Mouse (Mus musculus) inflammation-experienced regulatory T-cells, adult 6 months (primary cell): ENCODE measurements around the gene A030005K14Rik. TPM values are rescaled to one million over a fixed set of nuclear protein-coding genes. Genes with fewer than 3 reads are reported as not detected.

Experiments
- ATAC-seq: one replicate; pipeline ENCODE4 v1.8.0; 2017
- polyA plus RNA-seq, 3 experiments: library from polyadenylated mRNA; unstranded; fragments of 100-300 nt; shearing (Covaris generic); gene quantifications; one replicate each; pipeline ENCODE4 v1.2.1; 2017

Gene A030005K14Rik
- polyA plus RNA-seq, 3 experiments from 2014 or later, result not detected

DNA sequence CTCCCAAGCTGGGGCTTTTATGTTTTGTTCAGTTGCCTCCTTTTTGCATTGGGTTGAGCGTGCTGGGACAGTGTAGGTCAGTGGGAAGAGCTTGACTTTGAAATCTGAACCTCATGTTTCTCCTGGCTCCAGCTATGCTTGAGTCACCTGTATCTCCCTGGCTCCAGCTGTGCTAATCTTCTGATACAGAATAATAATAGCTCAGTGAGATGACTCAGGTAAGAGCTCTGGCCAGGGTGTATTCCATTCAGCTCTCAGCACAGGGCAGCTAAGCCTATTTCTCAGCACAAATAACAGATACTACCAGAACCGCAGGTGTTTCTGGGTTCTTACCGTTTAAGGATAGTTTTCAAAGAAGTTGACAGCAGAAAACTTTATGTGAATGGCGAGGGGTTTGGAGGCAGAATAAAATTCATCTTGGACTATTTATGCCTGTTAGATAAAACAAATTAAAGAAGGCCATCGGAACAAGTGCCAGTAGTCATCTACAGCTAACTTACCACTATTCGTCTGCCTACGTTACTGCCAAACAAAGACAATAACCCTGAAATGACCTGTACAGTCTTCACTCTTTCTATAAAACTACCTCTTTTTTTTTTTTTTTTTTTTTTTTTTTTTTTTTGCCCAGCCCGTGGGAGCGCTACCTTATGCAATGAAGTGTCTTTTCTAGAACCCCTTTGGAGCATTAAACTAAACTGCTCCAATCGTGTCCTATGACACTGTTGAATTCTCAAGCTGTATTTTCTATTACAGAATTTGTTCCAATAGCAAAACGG lies 22.1 kb downstream of the A030005K14Rik start:
- no peak for ATAC-seq

DNA sequence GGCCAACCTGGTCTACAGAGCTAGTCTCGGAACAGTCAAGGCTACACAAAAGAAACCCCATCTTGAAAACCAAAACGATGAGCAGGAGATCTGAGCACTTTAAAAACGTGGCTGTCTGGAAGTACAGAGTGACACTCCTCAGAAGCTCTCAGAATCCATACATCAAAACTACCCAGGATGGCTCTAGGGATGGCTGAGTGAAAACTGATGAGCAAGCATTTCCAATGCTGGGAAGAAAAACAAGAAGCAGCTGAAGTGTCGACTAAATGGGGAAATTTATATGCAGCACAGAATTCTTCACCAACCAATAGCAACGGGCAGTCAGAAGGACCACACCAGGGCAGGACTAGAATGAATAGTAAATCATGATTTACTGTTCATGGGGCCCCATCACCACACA lies 24.7 kb downstream of the A030005K14Rik start:
- ATAC-seq, result no peak

GRCm38 (mm10) chr1:83032508-83032907 lies 26.7 kb downstream of the A030005K14Rik start:
- no peak for ATAC-seq

GRCm38 (mm10) chr1:83031950-83032349 lies 27.2 kb downstream of the A030005K14Rik start:
- no peak for ATAC-seq

- ATAC-seq, result no peak
Observed at GRCm38 (mm10) chr1:83016556-83016955, 42.6 kb downstream of the A030005K14Rik start.

DNA sequence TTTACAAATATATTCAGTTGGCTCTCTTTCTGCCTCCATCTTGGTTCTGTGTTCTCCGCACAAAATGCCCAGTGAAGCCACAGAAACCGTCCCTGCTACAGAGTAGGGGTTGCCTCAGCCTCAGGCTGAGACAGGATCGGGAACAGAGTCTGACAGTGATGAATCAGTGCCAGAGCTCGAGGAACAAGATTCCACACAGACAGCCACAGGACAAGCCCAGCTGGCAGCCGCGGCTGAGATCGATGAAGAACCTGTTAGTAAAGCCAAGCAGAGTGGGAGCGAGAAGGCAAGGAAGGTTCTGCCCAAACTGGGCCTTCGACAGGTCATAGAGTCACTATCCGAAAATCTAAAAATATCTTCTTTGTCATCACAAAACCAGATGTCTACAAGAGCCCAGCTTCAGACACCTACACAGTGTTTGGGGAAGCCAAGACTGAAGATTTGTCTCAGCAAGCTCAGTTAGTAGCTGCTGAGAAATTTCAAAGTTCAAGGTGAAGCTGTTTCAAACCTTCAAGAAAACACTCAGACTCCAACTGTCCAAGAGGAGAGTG lies 43.8 kb downstream of the A030005K14Rik start:
- no peak for ATAC-seq

DNA sequence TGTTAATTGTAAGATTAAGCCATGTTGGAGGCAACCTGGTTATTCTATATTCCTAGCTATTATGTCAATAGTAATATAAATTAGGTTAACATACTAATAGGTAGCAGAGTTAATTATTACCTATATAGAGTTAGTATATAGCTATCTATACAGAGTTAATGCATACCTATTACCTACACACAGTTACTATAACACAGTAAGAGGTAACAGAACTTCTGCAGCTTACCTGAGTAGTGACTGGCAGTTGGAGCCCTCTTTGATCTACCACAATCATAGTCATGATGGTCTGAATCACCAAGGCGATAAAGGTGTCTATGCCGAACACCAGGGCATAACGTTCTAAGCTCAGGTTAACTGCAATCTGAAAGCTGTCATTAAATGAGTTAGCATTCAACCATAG lies 44.7 kb downstream of the A030005K14Rik start:
- no peak for ATAC-seq

Other genes with a start within 250 kb of the A030005K14Rik start
- 10 to 100 TPM; 32.2 to 33.2 (median 32.6) TPM for gene Agfg1, start 219.9 kb downstream of the A030005K14Rik start, polyA plus RNA-seq
- 1 to 10 TPM in 2 of 3 experiments, under 1 TPM in 1; 0.60 to 2.2 (median 1.1) TPM for gene A030005L19Rik, start 146.1 kb downstream of the A030005K14Rik start, polyA plus RNA-seq
- gene A030014E15Rik, start 134.5 kb downstream of the A030005K14Rik start, polyA plus RNA-seq, result not detected
- not detected for gene Gm6217, start 128.0 kb downstream of the A030005K14Rik start, polyA plus RNA-seq
- not detected for gene A030003K21Rik, start 116.0 kb downstream of the A030005K14Rik start, polyA plus RNA-seq
- not detected for gene Gm7544, start 103.4 kb downstream of the A030005K14Rik start, polyA plus RNA-seq
- not detected for gene Gm47955, start 99.1 kb downstream of the A030005K14Rik start, polyA plus RNA-seq
- gene Gm47959, start 58.8 kb downstream of the A030005K14Rik start, polyA plus RNA-seq, result not detected
- gene Slc19a3, start 20.9 kb downstream of the A030005K14Rik start, polyA plus RNA-seq, result not detected
- not detected for gene Krtap28-10, start 16.9 kb downstream of the A030005K14Rik start, polyA plus RNA-seq
- not detected for gene Gm47969, start 14.4 kb downstream of the A030005K14Rik start, polyA plus RNA-seq
- not detected for gene Krtap28-13, start 1.6 kb upstream of the A030005K14Rik start, polyA plus RNA-seq
- 10 to 100 TPM in 2 of 3 experiments, 1 to 10 TPM in 1; 1.1 to 29.5 (median 11.3) TPM for gene Ccl20, start 57.4 kb upstream of the A030005K14Rik start, polyA plus RNA-seq
- 1 to 10 TPM in 1 of 3 experiments, under 1 TPM in 1, not detected in 1; 0.44 to 1.2 TPM for gene Daw1, start 100.4 kb upstream of the A030005K14Rik start, polyA plus RNA-seq